Mouse (Mus musculus): ENCODE results near the gene Olfm2. TPM values are rescaled to one million over a fixed set of nuclear protein-coding genes. Genes with fewer than 3 reads are reported as not detected.

The Olfm2 gene
- 4.7 and 7.1 TPM in 2 replicates for polyA plus RNA-seq (2015; fragmentation: Nextera tagmentation; extraction: Ambion mirVana)

DNA sequence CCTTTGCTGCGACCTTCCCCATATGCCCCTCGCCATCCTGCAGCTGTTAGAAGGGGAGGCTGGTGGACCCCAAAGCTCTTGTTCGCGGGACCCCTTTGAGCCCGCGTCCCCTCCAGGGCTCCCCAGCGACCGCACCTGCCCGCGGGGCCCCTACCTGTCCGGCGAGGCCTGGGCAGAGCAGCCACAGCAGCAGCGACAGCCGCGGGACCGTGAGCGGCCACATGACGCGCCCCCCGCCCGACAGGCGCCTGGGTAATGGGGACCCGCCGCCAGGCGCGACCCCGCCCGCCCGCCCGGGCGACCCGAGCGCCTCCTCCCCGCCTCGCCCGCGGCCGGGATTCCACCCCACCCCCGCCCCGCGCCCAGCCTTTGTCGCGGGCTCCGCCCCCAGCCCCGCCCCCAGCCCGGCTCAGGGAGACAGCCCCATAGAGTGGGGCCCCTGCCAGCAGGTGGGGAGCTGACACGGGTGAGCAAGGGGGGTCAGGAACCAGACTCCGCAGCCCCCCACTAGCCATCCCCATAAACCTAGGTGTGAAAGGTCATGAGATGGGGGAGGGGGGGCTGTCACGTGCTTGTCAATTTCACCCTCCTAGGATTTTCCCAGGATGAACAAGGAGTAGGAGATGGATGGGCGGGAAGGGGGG, at the start of gene Olfm2:
TSS of gene Olfm2 (minus strand) at position 333 of the 644 bp plus-strand sequence.
- Histone ChIP-seq H3K4me2 (peak within 1 kb of the TSS; percentile 81), H3K36me3 (no peaks in the 10 kb centered on the region), H3K9me3 (replicated peaks) (no peaks in the 10 kb centered on the region), H3K9ac (peak within 1 kb of the TSS; percentile 46), H3K4me1 (peaks cover 17% of the 10 kb centered on the region), H3K27me3 (peaks cover 68% of the 10 kb centered on the region), H3K4me3 (replicated peaks) (peak within 1 kb of the TSS; percentile 51), H3K27ac (no peak within 1 kb of the TSS)
- 0% methylated on average over 28 of the region's 50 CpGs for WGBS
- peak; percentile 72; the same call in 1 of the 2 replicates for ATAC-seq (replicated peaks; ENCODE audit: low FRiP score)

- ATAC-seq (replicated peaks; ENCODE audit: low FRiP score), result peak; percentile 34; the same call in 1 of the 2 replicates
- no peaks in the 10 kb centered on the region for H3K9me3 ChIP-seq (replicated peaks)
- H3K4me2 ChIP-seq, result no peak overlapping the region; the same call in 1 of the 2 replicates
- H3K4me3 ChIP-seq (replicated peaks), result no peak overlapping the region
- no peaks in the 10 kb centered on the region for H3K36me3 ChIP-seq
- peak overlapping the region; percentile 74 for H3K27ac ChIP-seq
- H3K27me3 ChIP-seq, result 0 out of 2 replicates have a peak, but pooled peaks cover 3% of the 10 kb centered on the region
- H3K4me1 ChIP-seq, result peaks cover 12% of the 10 kb centered on the region
- no peak overlapping the region for H3K9ac ChIP-seq
- 33% methylated on average over 7 of the region's 7 CpGs for WGBS
Measured at GRCm38 (mm10) chr9:20794108-20794806, 48.1 kb upstream of the Olfm2 start.

- no peak overlapping the region for H3K4me2 ChIP-seq
- no peaks in the 10 kb centered on the region; the same call in 1 of the 2 replicates for H3K9me3 ChIP-seq (replicated peaks)
- H3K9ac ChIP-seq, result no peak overlapping the region
- H3K36me3 ChIP-seq, result no peaks in the 10 kb centered on the region
- peak; percentile 49; the same call in 1 of the 2 replicates for ATAC-seq (replicated peaks; ENCODE audit: low FRiP score)
- 0 out of 2 replicates have a peak, but pooled peaks cover 3% of the 10 kb centered on the region for H3K27me3 ChIP-seq
- no peak overlapping the region for H3K4me3 ChIP-seq (replicated peaks)
- H3K4me1 ChIP-seq, result peaks cover 13% of the 10 kb centered on the region
- 0 out of 2 replicates have a peak overlapping the region, but pooled peaks have one; percentile 7 for H3K27ac ChIP-seq
- 52% methylated on average over 3 of the region's 3 CpGs for WGBS
Measured at GRCm38 (mm10) chr9:20790345-20790744, 44.2 kb upstream of the Olfm2 start.

- no peaks in the 10 kb centered on the region for H3K36me3 ChIP-seq
- no peaks in the 10 kb centered on the region; the same call in 1 of the 2 replicates for H3K9me3 ChIP-seq (replicated peaks)
- no peak overlapping the region for H3K4me2 ChIP-seq
- H3K27ac ChIP-seq, result 0 out of 2 replicates have a peak overlapping the region, but pooled peaks have one; percentile 7
- H3K9ac ChIP-seq, result no peak overlapping the region
- WGBS, result 66% methylated on average over 3 of the region's 4 CpGs
- no peak for ATAC-seq (replicated peaks; ENCODE audit: low FRiP score)
- no peak overlapping the region for H3K4me3 ChIP-seq (replicated peaks)
- 0 out of 2 replicates have a peak, but pooled peaks cover 3% of the 10 kb centered on the region for H3K27me3 ChIP-seq
- H3K4me1 ChIP-seq, result peaks cover 20% of the 10 kb centered on the region
Measured at GRCm38 (mm10) chr9:20789651-20790050, 43.5 kb upstream of the Olfm2 start.

- 78% methylated on average over 8 of the region's 8 CpGs for WGBS
- no peak overlapping the region for H3K4me2 ChIP-seq
- no peak overlapping the region for H3K4me3 ChIP-seq (replicated peaks)
- H3K9me3 ChIP-seq (replicated peaks), result no peaks in the 10 kb centered on the region; the same call in 1 of the 2 replicates
- peaks cover 13% of the 10 kb centered on the region for H3K4me1 ChIP-seq
- no peak overlapping the region for H3K27ac ChIP-seq
- no peak for ATAC-seq (replicated peaks; ENCODE audit: low FRiP score)
- H3K27me3 ChIP-seq, result no peaks in the 10 kb centered on the region
- H3K36me3 ChIP-seq, result no peaks in the 10 kb centered on the region
- H3K9ac ChIP-seq, result no peak overlapping the region
Measured at GRCm38 (mm10) chr9:20787992-20788391, 41.8 kb upstream of the Olfm2 start.

DNA sequence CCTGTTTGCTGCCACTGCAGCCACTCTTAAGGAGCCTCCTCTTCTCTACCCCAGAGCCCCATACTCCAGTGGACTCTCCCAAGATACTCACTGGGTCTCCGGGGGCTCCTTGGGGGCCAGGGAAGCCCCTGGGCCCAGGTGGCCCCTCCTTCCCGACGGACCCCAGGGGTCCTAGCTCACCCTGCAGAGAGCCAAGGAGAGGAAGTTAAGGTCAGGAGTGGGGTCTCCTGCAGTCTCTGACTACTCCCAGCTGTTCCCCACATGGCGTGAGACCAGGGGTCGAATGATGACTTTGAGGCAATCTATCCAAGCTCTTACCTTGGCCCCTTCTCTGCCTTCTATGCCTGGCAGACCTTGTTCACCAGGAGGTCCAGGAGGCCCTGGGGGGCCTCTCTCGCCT, 38.9 kb upstream of the Olfm2 start:
- no peaks in the 10 kb centered on the region for H3K27me3 ChIP-seq

DNA sequence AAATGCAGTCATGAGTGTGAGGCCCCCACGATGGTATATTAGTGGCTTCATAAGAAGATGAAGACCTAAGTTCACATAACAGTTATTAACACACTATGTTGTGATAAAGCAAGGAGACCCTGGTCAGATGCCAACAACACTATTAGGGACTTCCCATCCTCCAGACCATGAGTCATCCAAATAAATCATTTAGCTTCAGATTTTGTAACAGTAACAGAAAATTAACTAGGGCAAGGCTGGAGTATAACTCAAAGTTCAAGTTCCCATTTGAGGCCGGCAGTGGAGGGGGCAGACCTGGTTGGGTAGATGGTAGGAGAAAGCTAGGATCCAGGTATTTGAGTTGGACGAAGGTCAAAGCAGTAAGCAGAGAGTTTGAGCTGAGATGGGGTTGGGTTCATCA, 35.1 kb upstream of the Olfm2 start:
- H3K27me3 ChIP-seq, result no peaks in the 10 kb centered on the region
- H3K9ac ChIP-seq, result no peak overlapping the region
- ATAC-seq (replicated peaks; ENCODE audit: low FRiP score), result no peak
- 64% methylated on average over 3 of the region's 3 CpGs for WGBS
- H3K4me2 ChIP-seq, result no peak overlapping the region
- H3K4me1 ChIP-seq, result peaks cover 13% of the 10 kb centered on the region
- no peaks in the 10 kb centered on the region for H3K36me3 ChIP-seq
- H3K9me3 ChIP-seq (replicated peaks), result no peaks in the 10 kb centered on the region; the same call in 1 of the 2 replicates
- H3K27ac ChIP-seq, result no peak overlapping the region
- no peak overlapping the region for H3K4me3 ChIP-seq (replicated peaks)

More for the DNA sequence above, 38.9 kb upstream of the Olfm2 start:
- Histone ChIP-seq H3K27ac (0 out of 2 replicates have a peak overlapping the region, but pooled peaks have one; percentile 27), H3K4me2 (no peak overlapping the region), H3K9me3 (replicated peaks) (no peaks in the 10 kb centered on the region; the same call in 1 of the 2 replicates), H3K36me3 (no peaks in the 10 kb centered on the region), H3K9ac (no peak overlapping the region), H3K4me3 (replicated peaks) (no peak overlapping the region), H3K4me1 (peaks cover 13% of the 10 kb centered on the region)
- 43% methylated on average over 6 of the region's 6 CpGs for WGBS
- ATAC-seq (replicated peaks; ENCODE audit: low FRiP score), result peak; percentile 69

- ATAC-seq (replicated peaks; ENCODE audit: low FRiP score), result no peak
- Histone ChIP-seq H3K4me1 (peaks cover 7% of the 10 kb centered on the region; the same call in 1 of the 2 replicates), H3K36me3 (no peaks in the 10 kb centered on the region), H3K27ac (no peak overlapping the region), H3K9me3 (replicated peaks) (no peaks in the 10 kb centered on the region), H3K9ac (no peak overlapping the region), H3K27me3 (no peaks in the 10 kb centered on the region), H3K4me2 (no peak overlapping the region), H3K4me3 (replicated peaks) (no peak overlapping the region)
- 80% methylated on average over 2 of the region's 2 CpGs for WGBS
Measured at GRCm38 (mm10) chr9:20765274-20765673, 19.1 kb upstream of the Olfm2 start.

- ATAC-seq (replicated peaks; ENCODE audit: low FRiP score), result no peak
Measured at GRCm38 (mm10) chr9:20763099-20763498, 16.9 kb upstream of the Olfm2 start.

GRCm38 (mm10) chr9:20762197-20762961, 16.2 kb upstream of the Olfm2 start:
- H3K4me2 ChIP-seq, result no peak overlapping the region
- ATAC-seq (replicated peaks; ENCODE audit: low FRiP score), result no peak
- no peak overlapping the region for H3K9ac ChIP-seq
- H3K27ac ChIP-seq, result no peak overlapping the region
- no peaks in the 10 kb centered on the region for H3K9me3 ChIP-seq (replicated peaks)
- peaks cover 7% of the 10 kb centered on the region; the same call in 1 of the 2 replicates for H3K4me1 ChIP-seq
- H3K27me3 ChIP-seq, result no peaks in the 10 kb centered on the region
- H3K4me3 ChIP-seq (replicated peaks), result no peak overlapping the region
- WGBS, result 48% methylated on average over 7 of the region's 7 CpGs
- no peaks in the 10 kb centered on the region for H3K36me3 ChIP-seq

More at GRCm38 (mm10) chr9:20763099-20763498, 16.9 kb upstream of the Olfm2 start:
- H3K9ac ChIP-seq, result no peak overlapping the region
- WGBS, result 65% methylated on average over 1 of the region's 1 CpGs
- no peaks in the 10 kb centered on the region for H3K36me3 ChIP-seq
- no peak overlapping the region for H3K4me3 ChIP-seq (replicated peaks)
- no peak overlapping the region for H3K4me2 ChIP-seq
- no peak overlapping the region for H3K27ac ChIP-seq
- H3K27me3 ChIP-seq, result no peaks in the 10 kb centered on the region
- H3K9me3 ChIP-seq (replicated peaks), result no peaks in the 10 kb centered on the region
- H3K4me1 ChIP-seq, result peaks cover 7% of the 10 kb centered on the region; the same call in 1 of the 2 replicates

- H3K36me3 ChIP-seq, result no peaks in the 10 kb centered on the region
- H3K27ac ChIP-seq, result no peak overlapping the region
- no peak overlapping the region for H3K9ac ChIP-seq
- H3K4me2 ChIP-seq, result no peak overlapping the region
- peaks cover 7% of the 10 kb centered on the region; the same call in 1 of the 2 replicates for H3K4me1 ChIP-seq
- no peak overlapping the region for H3K4me3 ChIP-seq (replicated peaks)
- WGBS, result 66% methylated on average over 3 of the region's 3 CpGs
- no peak for ATAC-seq (replicated peaks; ENCODE audit: low FRiP score)
- H3K9me3 ChIP-seq (replicated peaks), result no peaks in the 10 kb centered on the region
- H3K27me3 ChIP-seq, result no peaks in the 10 kb centered on the region
Measured at GRCm38 (mm10) chr9:20761388-20761787, 15.2 kb upstream of the Olfm2 start.
